Mouse (Mus musculus): ENCODE measurements around the gene Pdcd4. TPM values are rescaled to one million over a fixed set of nuclear protein-coding genes. Genes with fewer than 3 reads are reported as not detected.

Gene Pdcd4
- polyA plus RNA-seq, 1 experiment from 2014 or later: 80.5 TPM

DNA sequence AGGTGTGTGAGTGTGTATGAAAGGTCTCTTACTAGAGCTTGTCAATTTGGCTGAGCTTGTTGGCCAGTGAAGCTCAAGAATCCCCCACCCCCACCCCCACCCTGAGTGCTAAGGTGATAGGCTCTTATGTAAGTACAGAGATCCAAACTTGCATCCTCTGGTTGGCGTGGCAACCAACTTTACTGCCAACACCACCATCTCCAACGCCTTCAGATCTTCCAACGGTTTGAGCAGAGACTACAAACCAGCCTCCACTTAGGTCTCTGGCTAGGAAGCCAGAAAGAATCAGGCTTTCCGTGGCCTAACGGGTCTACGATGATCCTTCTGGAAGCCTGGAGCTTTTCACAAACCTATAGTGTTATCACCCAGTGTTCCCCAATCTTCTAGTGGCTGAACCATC lies 23.9 kb upstream of the Pdcd4 start:
- Histone ChIP-seq H3K9me3 (ENCODE audit: control insufficient read depth, low read length) (no peaks in the 10 kb centered on the region), H3K4me2 (ENCODE audit: low read depth, low read length) (no peak overlapping the region), H3K36me3 (ENCODE audit: control insufficient read depth, insufficient read depth, low read length) (0 out of 2 replicates have a peak, but pooled peaks cover 4% of the 10 kb centered on the region), H3K27me3 (replicated peaks; ENCODE audit: control insufficient read depth, insufficient read depth, low read length) (no peaks in the 10 kb centered on the region), H3K4me1 (ENCODE audit: control insufficient read depth, insufficient read depth, low read length) (no peaks in the 10 kb centered on the region), H3K27ac (replicated peaks; ENCODE audit: low read depth, low read length) (no peak overlapping the region), H3K4me3 (ENCODE audit: low read depth, low read length) (no peak overlapping the region), H3K9ac (ENCODE audit: low read depth, low read length) (no peak overlapping the region)
- no peak for DNase-seq (ENCODE audit: low spot score)
- 91% methylated on average over 6 of the region's 6 CpGs for WGBS
- no peak for ATAC-seq (ENCODE audit: low read depth)

DNA sequence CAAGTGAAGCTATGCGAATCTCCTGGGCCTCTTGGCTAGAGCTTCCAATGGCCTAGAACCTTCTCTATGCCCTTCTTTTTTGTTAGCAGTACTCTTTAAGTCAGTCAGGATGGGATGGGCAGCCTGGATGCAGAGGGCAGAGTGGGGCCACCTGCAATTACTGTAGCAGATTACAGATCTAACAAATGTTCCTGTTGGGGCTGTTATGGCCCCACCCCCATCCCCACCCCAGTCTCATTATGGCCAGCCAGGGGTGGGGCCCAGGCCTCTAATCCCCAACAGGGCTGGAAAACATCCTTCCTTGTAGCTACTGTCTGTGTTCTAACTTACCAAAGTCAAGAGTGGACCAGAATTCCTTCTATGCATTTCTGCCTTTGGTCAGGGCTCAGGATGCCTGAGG lies 23.2 kb upstream of the Pdcd4 start:
- no peak overlapping the region for H3K4me3 ChIP-seq (ENCODE audit: low read depth, low read length)
- no peak overlapping the region for H3K4me2 ChIP-seq (ENCODE audit: low read depth, low read length)
- 0 out of 2 replicates have a peak, but pooled peaks cover 4% of the 10 kb centered on the region for H3K36me3 ChIP-seq (ENCODE audit: control insufficient read depth, insufficient read depth, low read length)
- no peak overlapping the region for H3K9ac ChIP-seq (ENCODE audit: low read depth, low read length)
- 95% methylated on average over 1 of the region's 1 CpGs for WGBS
- no peaks in the 10 kb centered on the region for H3K27me3 ChIP-seq (replicated peaks; ENCODE audit: control insufficient read depth, insufficient read depth, low read length)
- H3K9me3 ChIP-seq (ENCODE audit: control insufficient read depth, low read length): no peaks in the 10 kb centered on the region
- no peak overlapping the region for H3K27ac ChIP-seq (replicated peaks; ENCODE audit: low read depth, low read length)
- H3K4me1 ChIP-seq (ENCODE audit: control insufficient read depth, insufficient read depth, low read length): no peaks in the 10 kb centered on the region
- ATAC-seq (ENCODE audit: low read depth) (no peak), DNase-seq (ENCODE audit: low spot score) (no peak)

DNA sequence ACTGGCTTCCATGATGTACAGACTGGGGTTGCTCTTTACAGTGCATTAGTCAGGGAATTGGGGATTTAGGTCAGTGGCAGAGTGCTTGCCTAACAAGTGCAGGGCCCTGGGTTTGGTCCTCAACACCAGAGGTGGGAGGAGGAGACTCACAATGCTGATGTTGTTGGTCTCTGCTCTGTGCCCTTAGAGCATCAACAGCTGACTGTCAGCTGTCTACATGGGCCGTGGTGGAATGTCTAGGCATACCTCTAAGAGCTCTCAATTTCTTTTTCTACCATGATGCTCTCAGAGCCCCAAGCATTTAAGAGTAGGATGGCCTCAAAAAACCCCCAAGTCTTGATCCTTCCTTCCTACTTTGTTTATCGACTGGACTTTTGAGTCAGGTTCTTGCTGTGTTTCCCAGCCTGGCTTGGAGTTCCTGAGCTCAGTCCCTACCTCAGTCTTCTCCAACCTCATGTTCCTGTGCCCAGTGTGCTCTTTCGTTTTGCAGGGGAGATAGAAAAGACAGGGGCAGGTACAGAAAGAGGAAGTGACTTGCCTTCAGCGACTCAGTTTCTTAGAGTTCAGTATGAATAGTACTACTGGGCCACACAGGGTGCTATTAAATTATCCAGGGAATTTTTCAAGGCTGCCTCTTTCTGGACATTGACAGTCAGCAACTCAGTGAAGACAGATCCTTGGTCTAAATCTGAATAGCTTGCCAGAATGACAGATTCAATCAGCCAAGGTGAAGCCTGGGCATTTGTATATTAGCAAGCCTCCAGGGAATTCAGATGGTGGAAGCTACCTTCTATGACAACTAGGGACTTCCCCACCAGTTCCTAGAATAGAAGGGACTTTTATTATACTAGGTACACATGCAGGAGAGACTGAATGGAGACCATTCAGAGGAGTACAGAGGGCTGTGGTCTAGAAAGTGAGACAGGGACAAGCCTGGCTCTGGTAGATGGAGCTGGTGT lies 22.3 kb upstream of the Pdcd4 start:
- Histone ChIP-seq H3K27me3 (replicated peaks; ENCODE audit: control insufficient read depth, insufficient read depth, low read length) (no peaks in the 10 kb centered on the region), H3K4me1 (ENCODE audit: control insufficient read depth, insufficient read depth, low read length) (0 out of 2 replicates have a peak, but pooled peaks cover 2% of the 10 kb centered on the region), H3K9ac (ENCODE audit: low read depth, low read length) (no peak overlapping the region), H3K4me3 (ENCODE audit: low read depth, low read length) (no peak overlapping the region), H3K9me3 (ENCODE audit: control insufficient read depth, low read length) (no peaks in the 10 kb centered on the region), H3K36me3 (ENCODE audit: control insufficient read depth, insufficient read depth, low read length) (no peaks in the 10 kb centered on the region), H3K27ac (replicated peaks; ENCODE audit: low read depth, low read length) (no peak overlapping the region), H3K4me2 (ENCODE audit: low read depth, low read length) (no peak overlapping the region)
- DNase-seq (ENCODE audit: low spot score) (no peak), ATAC-seq (ENCODE audit: low read depth) (no peak)
- WGBS: 77% methylated on average over 4 of the region's 4 CpGs

DNA sequence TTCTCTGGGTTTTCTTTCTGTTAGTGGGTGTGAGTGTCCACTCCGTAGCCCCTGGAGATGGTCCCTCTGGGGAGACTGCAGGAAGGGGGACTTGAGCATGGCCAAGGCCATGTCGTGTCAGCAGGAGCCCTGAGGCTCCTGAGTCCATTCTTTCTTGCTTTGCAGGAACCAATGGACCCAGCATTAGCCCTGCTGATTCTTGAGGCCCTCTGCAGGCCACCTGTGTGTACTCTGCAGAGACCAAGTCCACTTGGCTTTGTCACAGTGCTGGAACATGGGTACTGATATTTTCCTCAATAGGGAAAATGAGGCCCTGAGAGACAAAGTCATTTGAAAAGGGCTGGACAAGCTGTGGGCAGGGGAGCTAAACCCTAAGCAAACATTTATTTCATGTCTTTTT lies 21.5 kb upstream of the Pdcd4 start:
- Histone ChIP-seq H3K9me3 (ENCODE audit: control insufficient read depth, low read length) (no peaks in the 10 kb centered on the region), H3K4me1 (ENCODE audit: control insufficient read depth, insufficient read depth, low read length) (peaks cover 10% of the 10 kb centered on the region; the same call in 1 of the 2 replicates), H3K27me3 (replicated peaks; ENCODE audit: control insufficient read depth, insufficient read depth, low read length) (no peaks in the 10 kb centered on the region), H3K9ac (ENCODE audit: low read depth, low read length) (no peak overlapping the region), H3K36me3 (ENCODE audit: control insufficient read depth, insufficient read depth, low read length) (no peaks in the 10 kb centered on the region), H3K4me2 (ENCODE audit: low read depth, low read length) (no peak overlapping the region), H3K27ac (replicated peaks; ENCODE audit: low read depth, low read length) (no peak overlapping the region), H3K4me3 (ENCODE audit: low read depth, low read length) (no peak overlapping the region)
- ATAC-seq (ENCODE audit: low read depth) (no peak), DNase-seq (ENCODE audit: low spot score) (no peak)
- 66% methylated on average over 2 of the region's 2 CpGs for WGBS

DNA sequence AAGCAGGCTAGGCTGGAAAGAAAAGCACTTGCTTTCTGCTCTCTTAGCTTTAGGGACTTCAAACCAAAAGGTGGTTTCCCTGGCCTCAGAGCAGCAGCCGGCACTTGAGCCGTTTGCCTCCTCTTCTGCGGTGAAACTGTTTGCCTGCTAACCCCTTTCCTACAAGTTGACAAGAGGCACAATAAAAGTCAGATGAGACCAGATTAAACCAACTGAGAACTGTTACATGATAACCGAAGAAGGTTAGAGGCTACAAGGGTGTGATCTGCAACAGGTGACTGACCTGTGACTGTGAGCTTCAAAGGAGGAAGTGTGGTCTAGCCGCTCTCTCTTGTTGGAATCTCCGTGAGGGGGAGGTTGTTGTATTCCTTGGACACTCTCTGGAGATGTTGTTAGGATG lies 20.5 kb upstream of the Pdcd4 start:
- no peak for ATAC-seq (ENCODE audit: low read depth)
- Histone ChIP-seq H3K4me1 (ENCODE audit: control insufficient read depth, insufficient read depth, low read length) (peaks cover 20% of the 10 kb centered on the region; the same call in 1 of the 2 replicates), H3K9ac (ENCODE audit: low read depth, low read length) (no peak overlapping the region), H3K9me3 (ENCODE audit: control insufficient read depth, low read length) (no peaks in the 10 kb centered on the region), H3K4me2 (ENCODE audit: low read depth, low read length) (no peak overlapping the region), H3K27ac (replicated peaks; ENCODE audit: low read depth, low read length) (no peak overlapping the region), H3K36me3 (ENCODE audit: control insufficient read depth, insufficient read depth, low read length) (no peaks in the 10 kb centered on the region), H3K4me3 (ENCODE audit: low read depth, low read length) (no peak overlapping the region), H3K27me3 (replicated peaks; ENCODE audit: control insufficient read depth, insufficient read depth, low read length) (no peaks in the 10 kb centered on the region)
- no peak for DNase-seq (ENCODE audit: low spot score)
- 82% methylated on average over 6 of the region's 6 CpGs for WGBS

DNA sequence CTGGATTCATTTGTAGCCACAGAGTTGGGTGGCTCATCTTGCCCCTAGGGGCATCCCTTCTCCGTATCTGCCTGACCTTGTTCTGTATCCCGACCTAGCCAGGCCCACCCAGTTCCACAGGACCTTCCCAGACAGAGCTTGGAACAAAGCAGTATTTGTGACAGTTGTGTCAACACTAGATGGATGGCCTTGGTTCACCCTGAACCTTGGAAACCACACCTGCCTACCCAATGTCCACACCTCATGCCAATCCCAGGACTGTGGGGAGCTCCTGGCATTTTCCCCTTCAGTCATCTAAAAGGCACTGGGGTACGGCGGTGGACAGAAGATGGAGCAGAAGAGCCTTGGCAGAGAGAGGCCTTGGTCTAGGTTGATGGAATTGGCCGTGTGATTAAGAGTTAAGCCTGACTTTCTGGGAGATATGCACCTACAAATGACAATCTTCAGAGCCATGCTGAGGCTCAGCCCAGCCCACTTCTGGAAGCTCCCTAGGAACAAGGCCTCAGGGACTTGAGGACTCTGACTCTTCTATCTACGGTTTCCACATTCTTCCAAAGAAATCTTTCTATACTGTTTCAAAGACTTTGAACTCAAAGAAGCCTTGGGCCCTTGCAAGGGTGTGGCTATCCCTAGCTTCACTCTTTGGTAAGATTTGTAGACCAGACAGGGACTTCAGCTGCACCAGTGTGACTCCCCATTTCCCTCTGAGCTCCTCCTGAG lies 18.9 kb upstream of the Pdcd4 start:
- no peak overlapping the region for H3K9ac ChIP-seq (ENCODE audit: low read depth, low read length)
- DNase-seq (ENCODE audit: low spot score) (no peak), ATAC-seq (ENCODE audit: low read depth) (no peak)
- H3K9me3 ChIP-seq (ENCODE audit: control insufficient read depth, low read length): no peaks in the 10 kb centered on the region
- 78% methylated on average over 6 of the region's 6 CpGs for WGBS
- no peak overlapping the region for H3K27ac ChIP-seq (replicated peaks; ENCODE audit: low read depth, low read length)
- peaks cover 29% of the 10 kb centered on the region for H3K4me1 ChIP-seq (ENCODE audit: control insufficient read depth, insufficient read depth, low read length)
- no peak overlapping the region for H3K4me3 ChIP-seq (ENCODE audit: low read depth, low read length)
- H3K36me3 ChIP-seq (ENCODE audit: control insufficient read depth, insufficient read depth, low read length): no peaks in the 10 kb centered on the region
- H3K4me2 ChIP-seq (ENCODE audit: low read depth, low read length): no peak overlapping the region
- no peaks in the 10 kb centered on the region for H3K27me3 ChIP-seq (replicated peaks; ENCODE audit: control insufficient read depth, insufficient read depth, low read length)

DNA sequence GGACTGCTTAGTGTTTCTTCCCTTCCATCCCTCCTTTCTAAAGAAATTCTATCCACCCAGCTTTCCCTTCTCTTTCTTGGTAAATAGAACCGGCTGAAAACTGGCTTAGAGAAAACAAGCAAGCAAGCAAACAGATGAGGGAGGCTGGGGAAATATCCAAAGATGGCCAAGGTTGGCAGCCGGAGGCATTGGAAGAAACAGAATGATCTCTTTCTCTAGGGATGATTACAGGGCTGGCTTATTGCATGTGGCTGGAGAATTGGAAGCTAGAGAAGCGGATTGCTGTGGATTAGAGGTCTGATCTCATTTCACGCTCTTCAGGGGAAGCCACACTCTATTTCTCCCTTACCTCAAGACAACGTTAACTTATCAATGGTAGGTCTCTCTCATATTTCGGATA lies 16.8 kb upstream of the Pdcd4 start:
- WGBS: 58% methylated on average over 6 of the region's 6 CpGs
- ATAC-seq (ENCODE audit: low read depth) (no peak), DNase-seq (ENCODE audit: low spot score) (peak; percentile 55)
- Histone ChIP-seq H3K4me1 (ENCODE audit: control insufficient read depth, insufficient read depth, low read length) (peaks cover 32% of the 10 kb centered on the region), H3K4me2 (ENCODE audit: low read depth, low read length) (no peak overlapping the region), H3K27me3 (replicated peaks; ENCODE audit: control insufficient read depth, insufficient read depth, low read length) (no peaks in the 10 kb centered on the region), H3K27ac (replicated peaks; ENCODE audit: low read depth, low read length) (peak overlapping the region; percentile 52; the same call in 1 of the 2 replicates), H3K9ac (ENCODE audit: low read depth, low read length) (no peak overlapping the region), H3K4me3 (ENCODE audit: low read depth, low read length) (no peak overlapping the region), H3K9me3 (ENCODE audit: control insufficient read depth, low read length) (no peaks in the 10 kb centered on the region), H3K36me3 (ENCODE audit: control insufficient read depth, insufficient read depth, low read length) (no peaks in the 10 kb centered on the region)

DNA sequence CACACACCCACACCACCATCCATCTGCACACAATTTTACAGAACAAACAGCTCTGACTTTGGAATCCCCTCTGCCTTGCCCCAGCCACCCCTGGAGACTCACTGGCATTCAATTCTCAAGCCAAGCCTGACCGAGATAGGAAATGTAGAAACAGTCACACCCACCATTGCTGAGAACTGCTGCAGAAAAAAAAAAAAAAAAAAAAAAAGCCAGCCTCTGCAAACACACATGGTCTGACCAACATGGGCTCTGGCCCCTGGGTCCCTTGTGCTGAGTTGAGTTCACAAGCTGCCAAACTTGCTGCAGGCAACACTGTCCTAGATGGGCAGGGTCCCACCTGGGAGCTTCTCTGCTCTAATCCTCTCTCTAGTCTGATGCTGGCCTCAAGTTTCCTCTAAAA lies 14.3 kb upstream of the Pdcd4 start:
- ATAC-seq (ENCODE audit: low read depth): no peak
- Histone ChIP-seq H3K27ac (replicated peaks; ENCODE audit: low read depth, low read length) (no peak overlapping the region), H3K4me2 (ENCODE audit: low read depth, low read length) (no peak overlapping the region), H3K4me3 (ENCODE audit: low read depth, low read length) (no peak overlapping the region), H3K36me3 (ENCODE audit: control insufficient read depth, insufficient read depth, low read length) (no peaks in the 10 kb centered on the region), H3K9me3 (ENCODE audit: control insufficient read depth, low read length) (no peaks in the 10 kb centered on the region), H3K27me3 (replicated peaks; ENCODE audit: control insufficient read depth, insufficient read depth, low read length) (no peaks in the 10 kb centered on the region), H3K4me1 (ENCODE audit: control insufficient read depth, insufficient read depth, low read length) (peaks cover 42% of the 10 kb centered on the region), H3K9ac (ENCODE audit: low read depth, low read length) (no peak overlapping the region)
- DNase-seq (ENCODE audit: low spot score): no peak
- 44% methylated on average over 1 of the region's 1 CpGs for WGBS

Measured in embryonic facial prominence, embryonic 14.5 days (tissue).